Mouse (Mus musculus): ENCODE measurements around the gene Lyg2. TPM values are rescaled to one million over a fixed set of nuclear protein-coding genes. Genes with fewer than 3 reads are reported as not detected.

Lyg2 gene
- polyA plus RNA-seq, 1 experiment: 0.19 TPM

- DNase-seq (ENCODE audit: low read depth): no peak
These were observed 32.9 kb downstream of the Lyg2 start for GRCm38 (mm10) chr1:37883411-37883810.

- DNase-seq (ENCODE audit: low read depth): no peak
These were observed 38.4 kb downstream of the Lyg2 start for GRCm38 (mm10) chr1:37877736-37878460.

GRCm38 (mm10) chr1:37873157-37873556 is 43.1 kb downstream of the Lyg2 start:
- no peak for DNase-seq (ENCODE audit: low read depth)

GRCm38 (mm10) chr1:37872131-37873067 is 43.9 kb downstream of the Lyg2 start:
- DNase-seq (ENCODE audit: low read depth): no peak

GRCm38 (mm10) chr1:37871704-37872103 is 44.6 kb downstream of the Lyg2 start, which contains the start of gene Lipt1:
Gene Lipt1 (plus strand): TSS chr1:37871738.
- no peak for DNase-seq (ENCODE audit: low read depth)

- no peak for DNase-seq (ENCODE audit: low read depth)
These were observed 46.9 kb downstream of the Lyg2 start for GRCm38 (mm10) chr1:37869362-37869761.

GRCm38 (mm10) chr1:37868640-37869039 is 47.7 kb downstream of the Lyg2 start:
- DNase-seq (ENCODE audit: low read depth): no peak

- no peak for DNase-seq (ENCODE audit: low read depth)
These were observed 48.5 kb downstream of the Lyg2 start for GRCm38 (mm10) chr1:37867684-37868322.

- no peak for DNase-seq (ENCODE audit: low read depth)
These were observed 49.2 kb downstream of the Lyg2 start for GRCm38 (mm10) chr1:37867056-37867455.

- no peak for DNase-seq (ENCODE audit: low read depth)
These were observed 50.0 kb downstream of the Lyg2 start, which contains the start of gene Tsga10 for GRCm38 (mm10) chr1:37866286-37866685. Gene Tsga10 (minus strand): TSS chr1:37866429.

- DNase-seq (ENCODE audit: low read depth): no peak
These were observed 50.7 kb downstream of the Lyg2 start for GRCm38 (mm10) chr1:37865401-37866215.

- peak; percentile 70 for DNase-seq (ENCODE audit: low read depth)
These were observed 51.5 kb downstream of the Lyg2 start for GRCm38 (mm10) chr1:37864511-37865400.

Other genes with a start within 250 kb of the Lyg2 start
- gene 2010300C02Rik, start 196.4 kb downstream of the Lyg2 start, polyA plus RNA-seq (2012; rRNA removed): 26.2 and 34.8 TPM in 2 replicates
- gene Tsga10, start 50.1 kb downstream of the Lyg2 start, polyA plus RNA-seq (2012; rRNA removed): 0.99 and 1.0 TPM in 2 replicates
- 3.5 and 3.6 TPM in 2 replicates for gene Lipt1, start 44.8 kb downstream of the Lyg2 start, polyA plus RNA-seq (2012; rRNA removed)
- 6.9 and 7.8 TPM in 2 replicates for gene Mitd1, start 26.1 kb downstream of the Lyg2 start, polyA plus RNA-seq (2012; rRNA removed)
- 63.1 and 94.7 TPM in 2 replicates for gene Mrpl30, start 26.0 kb downstream of the Lyg2 start, polyA plus RNA-seq (2012; rRNA removed)
- gene Lyg1, start 41.3 kb upstream of the Lyg2 start, polyA plus RNA-seq (2012; rRNA removed): 0.32 TPM in 1 of 2 replicates, not detected in the other
- gene Txndc9, start 81.4 kb upstream of the Lyg2 start, polyA plus RNA-seq (2012; rRNA removed): 9.8 and 12.3 TPM in 2 replicates
- gene Eif5b, start 81.5 kb upstream of the Lyg2 start, polyA plus RNA-seq (2012; rRNA removed): 8.1 and 12.3 TPM in 2 replicates
- gene Rev1, start 213.3 kb upstream of the Lyg2 start, polyA plus RNA-seq (2012; rRNA removed): 9.5 and 10.0 TPM in 2 replicates

Measured in gonadal fat pad, adult 2 months (tissue).